Mouse (Mus musculus): Measurements from ENCODE around the gene Mfsd2a. TPM values are rescaled to one million over a fixed set of nuclear protein-coding genes. Genes with fewer than 3 reads are reported as not detected.

Gene Mfsd2a
- polyA plus RNA-seq, 1 experiment from 2014 or later: 0.06 TPM

DNA sequence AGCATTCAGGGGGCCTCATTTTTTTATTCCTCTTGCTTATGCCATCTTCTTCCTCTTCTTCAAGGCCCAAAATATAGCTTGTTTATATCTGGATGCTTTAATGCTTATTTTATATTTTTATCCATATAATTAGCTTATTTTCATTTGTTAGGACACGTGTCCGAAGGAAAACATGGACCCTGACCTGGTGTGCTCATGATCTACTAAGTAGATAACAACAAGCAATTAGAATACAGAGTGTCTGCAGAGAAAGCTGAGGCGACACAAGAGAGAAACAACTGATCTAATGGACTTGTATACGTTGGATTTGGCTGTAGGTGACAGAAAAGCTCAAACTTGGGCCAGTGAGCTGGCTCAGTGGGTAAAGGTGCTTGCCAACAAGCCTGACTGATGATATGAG lies 15.9 kb upstream of the Mfsd2a start:
- no peak overlapping the region for H3K27ac ChIP-seq (replicated peaks)
- 57% methylated on average over 4 of the region's 4 CpGs for WGBS (ENCODE audit: insufficient replicate concordance)
- H3K4me3 ChIP-seq (replicated peaks): no peak overlapping the region
- no peak overlapping the region for H3K9ac ChIP-seq
- no peaks in the 10 kb centered on the region for H3K36me3 ChIP-seq (replicated peaks)
- peaks cover 20% of the 10 kb centered on the region for H3K27me3 ChIP-seq
- no peaks in the 10 kb centered on the region for H3K9me3 ChIP-seq (replicated peaks)
- no peak for ATAC-seq (ENCODE audit: insufficient read depth)
- H3K4me1 ChIP-seq (replicated peaks): no peaks in the 10 kb centered on the region
- H3K4me2 ChIP-seq: no peak overlapping the region

DNA sequence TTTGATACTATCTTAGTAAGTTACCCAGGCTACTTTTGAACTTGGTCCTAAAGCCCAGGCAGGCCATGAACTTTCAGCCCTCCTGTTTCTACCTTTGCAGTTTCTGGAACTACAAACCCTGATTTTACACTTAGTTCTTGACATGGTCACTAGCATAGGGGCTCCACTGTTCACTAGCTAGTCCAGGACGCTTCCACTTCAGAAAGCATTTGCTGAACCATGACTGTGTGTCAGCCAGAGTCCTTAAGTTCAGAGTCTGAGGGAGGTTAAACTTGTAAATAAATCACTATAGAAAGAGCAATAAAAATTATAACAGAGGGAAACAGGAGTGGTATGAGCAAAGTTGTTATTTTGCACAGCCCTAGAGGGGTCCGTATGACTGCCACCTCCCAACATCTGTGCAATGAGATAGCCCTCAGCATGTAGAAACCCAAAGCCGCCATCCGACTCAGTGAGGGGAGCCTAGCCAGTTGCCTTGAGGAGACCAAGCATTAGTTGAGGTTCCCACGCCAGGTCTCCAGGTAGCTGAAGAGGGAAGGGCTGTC lies 14.1 kb upstream of the Mfsd2a start:
- H3K27me3 ChIP-seq: peaks cover 7% of the 10 kb centered on the region
- H3K27ac ChIP-seq (replicated peaks): no peak overlapping the region
- H3K36me3 ChIP-seq (replicated peaks): no peaks in the 10 kb centered on the region
- no peak overlapping the region for H3K4me2 ChIP-seq
- ATAC-seq (ENCODE audit: insufficient read depth): no peak
- no peaks in the 10 kb centered on the region for H3K4me1 ChIP-seq (replicated peaks)
- 52% methylated on average over 5 of the region's 5 CpGs for WGBS (ENCODE audit: insufficient replicate concordance)
- H3K4me3 ChIP-seq (replicated peaks): no peak overlapping the region
- no peaks in the 10 kb centered on the region for H3K9me3 ChIP-seq (replicated peaks)
- no peak overlapping the region for H3K9ac ChIP-seq

DNA sequence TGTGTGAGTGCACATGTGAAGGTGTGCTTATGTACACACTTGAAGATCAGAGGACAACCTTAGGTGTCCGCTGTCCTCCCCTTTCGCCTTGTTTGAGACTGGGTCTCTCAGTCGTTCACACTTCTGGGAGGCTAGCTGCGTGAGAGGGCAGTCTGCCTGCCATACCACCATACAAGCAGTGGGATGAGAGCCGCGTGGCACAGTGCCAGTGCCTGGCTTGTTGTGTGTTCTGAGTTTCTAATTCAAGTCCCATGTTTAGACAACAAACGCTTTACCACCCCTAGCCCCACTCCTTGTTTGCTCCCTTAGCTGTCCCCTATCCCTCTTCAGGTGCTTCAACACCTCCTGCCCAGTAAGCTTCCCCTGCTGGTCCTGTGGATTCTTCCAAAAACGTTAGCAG lies 11.1 kb upstream of the Mfsd2a start:
- H3K36me3 ChIP-seq (replicated peaks): no peaks in the 10 kb centered on the region
- WGBS (ENCODE audit: insufficient replicate concordance): 63% methylated on average over 8 of the region's 8 CpGs
- H3K9me3 ChIP-seq (replicated peaks): no peaks in the 10 kb centered on the region
- no peaks in the 10 kb centered on the region; the same call in 1 of the 2 replicates for H3K27me3 ChIP-seq
- no peak overlapping the region for H3K4me2 ChIP-seq
- H3K4me3 ChIP-seq (replicated peaks): no peak overlapping the region
- no peak overlapping the region for H3K27ac ChIP-seq (replicated peaks)
- ATAC-seq (ENCODE audit: insufficient read depth): no peak
- no peaks in the 10 kb centered on the region for H3K4me1 ChIP-seq (replicated peaks)
- no peak overlapping the region for H3K9ac ChIP-seq

DNA sequence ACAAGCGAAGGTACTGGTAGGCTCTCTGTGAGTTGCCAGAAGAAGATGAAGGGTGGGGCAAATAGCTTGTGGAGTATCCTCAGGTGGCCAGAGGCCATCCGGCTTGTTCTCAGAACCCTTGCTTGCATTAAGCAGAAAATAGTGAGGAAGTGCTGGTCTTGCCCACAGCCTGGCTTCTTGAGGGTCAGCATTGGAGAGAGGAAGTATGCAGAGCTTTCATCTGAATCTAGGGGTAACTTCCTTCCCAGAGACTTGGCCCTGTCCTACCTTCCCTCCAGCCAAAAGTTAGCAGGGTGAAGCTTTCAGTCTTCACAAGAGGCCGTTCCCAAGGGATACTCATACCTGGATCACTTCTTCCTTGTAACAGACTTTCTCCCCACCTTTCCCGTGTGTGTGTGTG lies 10.7 kb upstream of the Mfsd2a start:
- Histone ChIP-seq H3K4me1 (replicated peaks) (no peaks in the 10 kb centered on the region), H3K27ac (replicated peaks) (no peak overlapping the region), H3K9me3 (replicated peaks) (no peaks in the 10 kb centered on the region), H3K36me3 (replicated peaks) (no peaks in the 10 kb centered on the region), H3K4me2 (no peak overlapping the region), H3K9ac (no peak overlapping the region), H3K4me3 (replicated peaks) (no peak overlapping the region), H3K27me3 (no peaks in the 10 kb centered on the region; the same call in 1 of the 2 replicates)
- 49% methylated on average over 4 of the region's 4 CpGs for WGBS (ENCODE audit: insufficient replicate concordance)
- ATAC-seq (ENCODE audit: insufficient read depth): no peak

DNA sequence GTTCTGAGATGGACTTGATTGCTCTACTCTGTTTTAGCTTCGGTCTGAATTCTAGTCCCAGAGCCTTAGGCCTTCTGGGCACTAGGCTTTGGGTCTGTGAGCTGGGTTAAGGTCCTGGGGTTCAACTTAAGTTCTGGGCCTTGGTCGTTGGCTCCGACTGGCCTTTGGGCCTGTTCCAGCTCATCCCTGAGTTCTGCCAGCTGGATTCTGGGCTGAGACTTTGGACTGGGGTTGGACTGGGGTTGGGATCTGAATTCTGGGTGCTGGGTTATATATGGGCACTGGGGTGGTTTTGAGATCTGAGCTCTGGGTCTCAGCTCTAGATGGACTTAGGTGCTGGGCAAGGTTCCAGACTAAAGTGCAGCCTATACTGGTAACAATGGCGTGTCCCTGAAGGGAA lies 10.2 kb upstream of the Mfsd2a start:
- Histone ChIP-seq H3K4me1 (replicated peaks) (no peaks in the 10 kb centered on the region), H3K9me3 (replicated peaks) (no peaks in the 10 kb centered on the region), H3K27me3 (no peaks in the 10 kb centered on the region; the same call in 1 of the 2 replicates), H3K4me3 (replicated peaks) (no peak overlapping the region), H3K36me3 (replicated peaks) (no peaks in the 10 kb centered on the region), H3K27ac (replicated peaks) (no peak overlapping the region), H3K4me2 (no peak overlapping the region), H3K9ac (no peak overlapping the region)
- 59% methylated on average over 4 of the region's 4 CpGs for WGBS (ENCODE audit: insufficient replicate concordance)
- no peak for ATAC-seq (ENCODE audit: insufficient read depth)

DNA sequence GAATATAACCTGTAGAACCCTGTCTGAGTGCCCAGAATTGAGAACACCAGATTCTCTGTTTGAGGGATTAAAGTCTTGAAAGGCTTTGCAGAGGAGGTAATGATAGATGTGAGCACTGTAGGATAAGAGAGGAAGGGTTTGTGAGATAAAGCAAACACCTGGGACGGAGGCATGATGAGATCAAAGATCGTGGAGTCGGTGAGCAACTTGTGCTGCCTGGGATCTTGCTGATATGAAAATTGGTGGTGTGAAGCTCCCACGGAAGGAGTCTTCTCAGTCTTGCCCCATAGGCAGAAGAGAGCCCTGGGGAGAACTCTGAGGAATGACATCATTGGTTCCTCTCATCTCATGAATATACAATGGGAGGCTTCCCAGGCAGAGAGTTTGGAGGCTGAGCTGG lies 7.1 kb upstream of the Mfsd2a start:
- H3K9me3 ChIP-seq (replicated peaks): no peaks in the 10 kb centered on the region
- no peak overlapping the region for H3K27ac ChIP-seq (replicated peaks)
- WGBS (ENCODE audit: insufficient replicate concordance): 54% methylated on average over 4 of the region's 4 CpGs
- H3K4me2 ChIP-seq: no peak overlapping the region
- H3K9ac ChIP-seq: no peak overlapping the region
- H3K4me3 ChIP-seq (replicated peaks): no peak overlapping the region
- peaks cover 11% of the 10 kb centered on the region for H3K27me3 ChIP-seq
- ATAC-seq (ENCODE audit: insufficient read depth): no peak
- H3K4me1 ChIP-seq (replicated peaks): no peaks in the 10 kb centered on the region
- H3K36me3 ChIP-seq (replicated peaks): no peaks in the 10 kb centered on the region

DNA sequence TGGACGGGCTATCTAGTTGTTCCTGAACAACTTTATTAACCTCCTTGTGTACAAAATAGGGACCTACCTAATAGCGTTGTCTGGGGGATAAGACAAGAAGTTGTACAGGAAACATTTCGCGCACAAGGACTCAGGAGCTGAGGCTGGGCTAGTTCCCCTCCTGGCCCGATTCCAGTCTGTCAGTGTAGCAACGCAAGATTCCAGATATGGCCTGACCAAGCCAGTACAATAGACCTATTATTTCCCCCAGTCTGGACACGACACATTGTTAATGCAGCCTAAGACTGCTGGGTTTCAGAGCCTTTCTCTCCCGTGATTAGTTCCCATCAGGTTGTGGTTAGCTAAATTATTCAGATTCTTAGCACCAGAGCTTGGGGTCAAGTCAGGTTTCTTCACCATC lies 1.8 kb upstream of the Mfsd2a start:
- H3K4me3 ChIP-seq (replicated peaks): no peak overlapping the region
- H3K27ac ChIP-seq (replicated peaks): no peak overlapping the region
- no peak overlapping the region for H3K9ac ChIP-seq
- 43% methylated on average over 8 of the region's 8 CpGs for WGBS (ENCODE audit: insufficient replicate concordance)
- H3K4me1 ChIP-seq (replicated peaks): peaks cover 9% of the 10 kb centered on the region; the same call in 1 of the 2 replicates
- no peaks in the 10 kb centered on the region for H3K9me3 ChIP-seq (replicated peaks)
- H3K36me3 ChIP-seq (replicated peaks): no peaks in the 10 kb centered on the region
- no peak for ATAC-seq (ENCODE audit: insufficient read depth)
- H3K27me3 ChIP-seq: peaks cover 62% of the 10 kb centered on the region
- no peak overlapping the region for H3K4me2 ChIP-seq

DNA sequence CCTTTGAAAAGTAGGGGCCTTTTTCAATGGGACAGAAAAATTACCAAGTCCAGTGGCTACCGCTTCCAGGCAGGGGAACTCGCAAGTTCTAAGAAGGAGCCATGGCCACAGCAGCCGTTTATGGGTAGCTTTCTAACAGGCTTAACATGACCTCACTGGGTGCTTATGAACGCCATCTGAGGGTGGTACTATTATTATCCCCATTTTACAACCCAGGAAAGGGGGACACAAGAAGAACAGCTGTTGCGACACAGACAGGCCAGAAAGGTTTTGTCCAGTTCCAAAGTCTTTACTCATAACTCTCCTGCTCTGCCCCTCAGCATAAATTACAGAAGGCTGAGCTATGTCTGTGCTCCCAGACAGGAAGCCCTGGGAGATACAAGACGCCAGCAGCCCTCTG lies 601 bp upstream of the Mfsd2a start:
- H3K4me2 ChIP-seq: peak overlapping the region; percentile 70
- H3K9ac ChIP-seq: no peak overlapping the region
- H3K4me3 ChIP-seq (replicated peaks): no peak overlapping the region; the same call in 1 of the 2 replicates
- H3K4me1 ChIP-seq (replicated peaks): peaks cover 9% of the 10 kb centered on the region; the same call in 1 of the 2 replicates
- no peaks in the 10 kb centered on the region for H3K36me3 ChIP-seq (replicated peaks)
- peaks cover 64% of the 10 kb centered on the region for H3K27me3 ChIP-seq
- WGBS (ENCODE audit: insufficient replicate concordance): 31% methylated on average over 6 of the region's 6 CpGs
- H3K9me3 ChIP-seq (replicated peaks): no peaks in the 10 kb centered on the region
- H3K27ac ChIP-seq (replicated peaks): no peak overlapping the region
- no peak for ATAC-seq (ENCODE audit: insufficient read depth)

DNA sequence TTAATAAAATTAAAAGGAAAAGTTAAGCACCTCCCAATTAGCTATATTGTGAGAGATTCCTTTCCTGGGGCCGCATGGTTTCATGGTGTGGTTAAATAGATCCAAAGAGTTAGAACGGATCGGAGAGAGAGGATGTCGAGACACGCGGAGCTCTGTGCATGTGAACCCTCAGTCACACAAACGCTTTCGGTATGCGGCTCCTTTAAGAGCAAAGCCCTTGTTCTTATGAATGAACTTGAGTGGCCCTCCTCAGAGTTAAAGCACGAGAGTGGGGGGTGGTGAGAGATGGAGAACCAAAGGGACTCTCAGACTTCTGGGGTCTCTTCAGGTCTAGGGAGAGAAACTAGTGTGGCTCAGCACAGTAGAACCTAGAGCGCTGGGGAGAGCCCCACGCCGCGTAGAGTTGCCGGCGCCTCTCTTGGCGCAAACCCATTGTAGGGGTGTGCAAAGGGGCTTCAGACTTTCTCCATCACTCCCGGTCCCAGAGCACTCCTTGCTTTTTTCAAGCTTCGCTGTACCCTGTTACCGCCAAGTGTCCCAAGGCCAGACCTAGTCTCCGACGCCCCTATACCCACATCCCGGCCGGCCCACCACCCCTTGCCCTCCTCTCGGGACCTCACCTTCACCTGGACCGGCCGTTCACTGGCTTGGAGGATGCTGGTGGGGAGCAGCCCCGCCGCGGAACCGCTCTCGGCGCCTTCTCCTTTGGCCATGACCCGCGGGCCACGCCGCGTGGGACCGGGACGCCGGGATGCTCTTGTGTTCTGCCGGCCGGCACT lies 478 bp downstream of the Mfsd2a start:
- no peak for ATAC-seq (ENCODE audit: insufficient read depth)
- H3K27ac ChIP-seq (replicated peaks): no peak overlapping the region
- peaks cover 64% of the 10 kb centered on the region for H3K27me3 ChIP-seq
- H3K4me2 ChIP-seq: peak overlapping the region; percentile 70
- WGBS (ENCODE audit: insufficient replicate concordance): under 1% methylated on average over 43 of the region's 43 CpGs
- peak overlapping the region; percentile 41 for H3K4me3 ChIP-seq (replicated peaks)
- H3K9me3 ChIP-seq (replicated peaks): no peaks in the 10 kb centered on the region
- H3K9ac ChIP-seq: no peak overlapping the region
- H3K4me1 ChIP-seq (replicated peaks): peaks cover 15% of the 10 kb centered on the region
- H3K36me3 ChIP-seq (replicated peaks): no peaks in the 10 kb centered on the region

DNA sequence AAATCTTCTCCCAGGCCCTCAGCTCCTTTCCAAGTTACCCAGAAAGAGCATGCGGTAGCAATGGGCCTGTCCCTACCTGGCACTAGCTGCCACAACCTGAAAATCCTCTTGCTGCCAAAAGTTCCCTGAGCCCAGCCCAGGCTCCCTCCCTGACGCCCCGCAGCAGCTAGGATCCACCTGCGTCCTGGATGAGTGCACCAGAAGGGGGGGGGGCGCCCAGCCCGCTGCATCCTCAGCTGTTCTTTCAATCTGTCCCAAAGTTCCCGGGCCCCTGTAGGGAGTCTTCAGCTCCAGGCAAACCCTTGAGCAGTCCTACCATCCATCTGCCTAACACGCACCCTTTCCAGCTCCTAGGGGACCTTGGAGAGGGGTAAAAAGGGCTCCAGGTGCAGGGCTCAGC lies 1.2 kb downstream of the Mfsd2a start:
- peak overlapping the region; percentile 41; the same call in 1 of the 2 replicates for H3K4me3 ChIP-seq (replicated peaks)
- WGBS (ENCODE audit: insufficient replicate concordance): 19% methylated on average over 8 of the region's 8 CpGs
- H3K36me3 ChIP-seq (replicated peaks): no peaks in the 10 kb centered on the region
- H3K9ac ChIP-seq: no peak overlapping the region
- no peak for ATAC-seq (ENCODE audit: insufficient read depth)
- no peaks in the 10 kb centered on the region for H3K9me3 ChIP-seq (replicated peaks)
- H3K27ac ChIP-seq (replicated peaks): no peak overlapping the region
- peaks cover 22% of the 10 kb centered on the region for H3K4me1 ChIP-seq (replicated peaks)
- peaks cover 64% of the 10 kb centered on the region for H3K27me3 ChIP-seq
- peak overlapping the region; percentile 70 for H3K4me2 ChIP-seq

DNA sequence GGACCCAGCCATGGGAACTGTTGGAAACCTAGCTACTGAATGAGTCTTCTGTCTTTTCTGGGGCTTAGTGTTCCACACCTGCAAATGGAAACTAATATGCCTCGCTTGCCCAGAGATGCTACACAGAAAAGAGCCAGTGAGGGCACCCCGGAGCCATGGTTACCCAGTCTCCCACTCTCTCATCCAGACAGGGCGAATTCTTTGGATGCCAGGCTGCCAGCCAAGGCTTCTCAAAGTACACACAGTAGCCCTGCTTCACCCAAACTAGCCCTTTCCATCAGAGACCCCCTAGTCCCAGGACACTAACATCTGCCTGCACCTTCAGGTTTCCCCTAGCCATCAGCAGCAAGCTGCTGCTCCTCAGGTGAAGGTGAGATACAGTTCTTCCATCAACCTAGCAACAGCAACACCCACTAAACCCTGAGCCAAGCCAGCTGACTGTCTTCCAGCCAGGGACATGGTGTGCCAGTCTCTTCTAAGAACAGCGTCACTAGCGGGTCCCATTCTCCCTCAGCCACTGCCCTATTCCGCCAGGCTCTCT lies 2.4 kb downstream of the Mfsd2a start:
- 62% methylated on average over 6 of the region's 6 CpGs for WGBS (ENCODE audit: insufficient replicate concordance)
- no peak overlapping the region for H3K4me2 ChIP-seq
- no peak for ATAC-seq (ENCODE audit: insufficient read depth)
- H3K27me3 ChIP-seq: peaks cover 58% of the 10 kb centered on the region
- H3K9ac ChIP-seq: no peak overlapping the region
- H3K27ac ChIP-seq (replicated peaks): no peak overlapping the region
- H3K36me3 ChIP-seq (replicated peaks): no peaks in the 10 kb centered on the region
- H3K4me3 ChIP-seq (replicated peaks): no peak overlapping the region
- peaks cover 25% of the 10 kb centered on the region for H3K4me1 ChIP-seq (replicated peaks)
- H3K9me3 ChIP-seq (replicated peaks): no peaks in the 10 kb centered on the region
